Mouse (Mus musculus) neural tube, embryonic 10.5 days (tissue): ENCODE measurements around the gene Gm49601.

Experiments used
- DNase-seq: peaks from one replicate; pipeline ENCODE4 v3.0.0-alpha.2; 2017; ENCODE audit warnings: low spot score; ENCODE audit errors: extremely low spot score

The Gm49601 gene

GRCm38 (mm10) chr16:18629390-18630231 lies 3.4 kb upstream of the Gm49601 start, which contains the start of gene Sept5:
Gene Sept5 (minus strand): TSS chr16:18629954.
- peak; percentile 70 for DNase-seq

GRCm38 (mm10) chr16:18628948-18629340 lies 2.7 kb upstream of the Gm49601 start:
- no peak for DNase-seq

- no peak for DNase-seq
These were observed 2.1 kb upstream of the Gm49601 start for GRCm38 (mm10) chr16:18628206-18628947.

- DNase-seq, result no peak
These were observed 936 bp upstream of the Gm49601 start for GRCm38 (mm10) chr16:18627163-18627562.

- DNase-seq, result peak; percentile 59
These were observed 376 bp downstream of the Gm49601 start for GRCm38 (mm10) chr16:18625791-18626311.

GRCm38 (mm10) chr16:18625097-18625496 lies 1.1 kb downstream of the Gm49601 start:
- no peak for DNase-seq

GRCm38 (mm10) chr16:18624641-18625040 lies 1.6 kb downstream of the Gm49601 start:
- DNase-seq, result no peak

- no peak for DNase-seq
These were observed 2.3 kb downstream of the Gm49601 start for GRCm38 (mm10) chr16:18623751-18624540.

GRCm38 (mm10) chr16:18622916-18623750 lies 3.1 kb downstream of the Gm49601 start:
- DNase-seq, result no peak

- no peak for DNase-seq
These were observed 4.2 kb downstream of the Gm49601 start, which contains the start of gene Gp1bb for GRCm38 (mm10) chr16:18622019-18622418. Gene Gp1bb (minus strand): TSS chr16:18622403.

GRCm38 (mm10) chr16:18621362-18622001 lies 4.7 kb downstream of the Gm49601 start:
- DNase-seq, result peak; percentile 61

- peak; percentile 56 for DNase-seq
These were observed 5.4 kb downstream of the Gm49601 start for GRCm38 (mm10) chr16:18620601-18621361.

- DNase-seq, result no peak
These were observed 6.0 kb downstream of the Gm49601 start for GRCm38 (mm10) chr16:18620201-18620600.

GRCm38 (mm10) chr16:18619110-18619509 lies 7.1 kb downstream of the Gm49601 start:
- no peak for DNase-seq

- DNase-seq, result no peak
These were observed 7.9 kb downstream of the Gm49601 start for GRCm38 (mm10) chr16:18618297-18618696.

- DNase-seq, result peak; percentile 93
These were observed 8.7 kb downstream of the Gm49601 start for GRCm38 (mm10) chr16:18617370-18618065.

- no peak for DNase-seq
These were observed 12.9 kb downstream of the Gm49601 start for GRCm38 (mm10) chr16:18613301-18613700.

- DNase-seq, result peak; percentile 54
These were observed 14.5 kb downstream of the Gm49601 start for GRCm38 (mm10) chr16:18611752-18612151.
